Mouse (Mus musculus): ENCODE measurements around the gene Espl1.

- no peak for TF ChIP-seq CTCF (IDR thresholded peaks at IDR 0.05; ENCODE audit: control insufficient read depth, insufficient read depth, insufficient replicate concordance, low read depth, low read length)
- no peak for TF ChIP-seq POLR2A (IDR thresholded peaks at IDR 0.05; ENCODE audit: control insufficient read depth, low read depth, low read length)
Observed at GRCm38 (mm10) chr15:102344490-102344889, 48.4 kb downstream of the Espl1 start.

Data from testis, adult 2 months (tissue).